Mouse (Mus musculus) embryonic fibroblast, embryonic 13.5 days (primary cell): Measurements from ENCODE around the gene Gtf2f2.

Experiments used
- CTCF ChIP-seq: IDR thresholded peaks from 2 replicates; pipeline ENCODE4 v1.5.1; 2011; ENCODE audit warnings: mild to moderate bottlenecking, control low read depth, low read length, moderate library complexity, borderline replicate concordance; ENCODE audit not compliant: insufficient read depth
- POLR2A ChIP-seq: IDR thresholded peaks from 2 replicates; pipeline ENCODE4 v1.6.1; 2011; ENCODE audit warnings: low read depth, mild to moderate bottlenecking, control low read depth, low read length, moderate library complexity

GRCm38 (mm10) chr14:75877297-75877696, 133.4 kb downstream of the Gtf2f2 start:
- TF ChIP-seq CTCF: no peak
- no peak for TF ChIP-seq POLR2A
